Mouse (Mus musculus): ENCODE measurements around the gene Krtap27-1.

DNA sequence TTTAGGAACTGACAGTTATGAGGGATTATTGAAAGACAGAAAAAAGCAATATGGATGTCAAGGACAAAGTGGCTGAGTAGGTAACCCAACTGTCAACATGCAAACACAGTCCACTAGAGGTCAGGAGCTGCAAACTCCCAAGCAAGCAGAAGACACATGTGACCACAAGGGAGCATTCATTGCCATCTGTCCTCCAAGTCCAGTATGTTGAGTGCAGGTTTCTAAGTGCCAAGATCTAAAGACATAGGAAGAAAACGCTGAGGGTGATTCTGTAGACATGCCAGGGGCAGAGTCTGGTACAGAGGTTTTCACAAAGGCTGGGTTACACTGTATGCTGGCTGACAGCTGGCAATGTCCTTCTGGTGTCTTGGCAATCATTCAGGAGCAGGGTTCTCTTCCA is 14.0 kb downstream of the Krtap27-1 start:
- TF ChIP-seq CTCF (IDR thresholded peaks at IDR 0.05; ENCODE audit: low read depth) (peak; percentile 70), EP300 (optimal IDR thresholded peaks at IDR 0.05) (no peak)

Measured in stomach, postnatal 0 days (tissue).